Mouse (Mus musculus) heart, embryonic 13.5 days (tissue): Measurements from ENCODE around the gene Spata17. TPM values are rescaled to one million over a fixed set of nuclear protein-coding genes. Genes with fewer than 3 reads are reported as not detected.

Source experiments
- ATAC-seq: fragments of 200-750 bp; cut with Nextera tagmentation; 2 replicates; pipeline ENCODE4 v1.8.0; 2017; ENCODE audit warnings: moderate TSS enrichment; ENCODE audit not compliant: insufficient number of reproducible peaks, low FRiP score, low TSS enrichment; ENCODE audit errors: extremely low read depth
- H3K27ac ChIP-seq: fragments of 300-500 bp; sonication (generic); replicated peaks from 2 replicates; pipeline ENCODE4 v1.5.1; 2015; ENCODE audit warnings: moderate library complexity, mild to moderate bottlenecking, inconsistent platforms
- H3K27me3 ChIP-seq: fragments of 300-500 bp; sonication (generic); replicated peaks from 2 replicates; pipeline ENCODE4 v1.6.1; 2015; ENCODE audit warnings: mild to moderate bottlenecking, inconsistent platforms
- H3K36me3 ChIP-seq: fragments of 300-500 bp; sonication (generic); 2 replicates; pipeline ENCODE4 v1.6.1; 2015; ENCODE audit warnings: mild to moderate bottlenecking, inconsistent platforms
- H3K4me1 ChIP-seq: fragments of 300-500 bp; sonication (generic); 2 replicates; pipeline ENCODE4 v1.6.1; 2015; ENCODE audit warnings: inconsistent platforms
- H3K4me2 ChIP-seq: fragments of 300-500 bp; sonication (generic); 2 replicates; pipeline ENCODE4 v1.6.1; 2015; ENCODE audit warnings: inconsistent platforms, mild to moderate bottlenecking, moderate library complexity
- H3K4me3 ChIP-seq: fragments of 300-500 bp; sonication (generic); 2 replicates; pipeline ENCODE4 v1.5.1; 2015; ENCODE audit warnings: moderate library complexity, mild to moderate bottlenecking, inconsistent platforms
- H3K9ac ChIP-seq: fragments of 300-500 bp; sonication (generic); 2 replicates; pipeline ENCODE4 v1.6.1; 2015; ENCODE audit warnings: inconsistent platforms, mild to moderate bottlenecking, moderate library complexity
- H3K9me3 ChIP-seq: fragments of 300-500 bp; sonication (generic); 2 replicates; pipeline ENCODE4 v1.6.1; 2016; ENCODE audit warnings: inconsistent platforms
- WGBS: fragments of 180-500 bp; shearing (Covaris S2); methylation state at CpG from one replicate; pipeline ENCODE4 v1.1.7; 2015; ENCODE audit warnings: mixed read lengths; 5-methylcytosine and 5-hydroxymethylcytosine counted together
- polyA plus RNA-seq: library from polyadenylated mRNA; unstranded; fragments of >200 nt; fragmentation: Nextera tagmentation; extraction: Ambion mirVana; gene quantifications from 2 replicates; pipeline ENCODE4 v1.2.1, GENCODE M21; 2015

The Spata17 gene
- polyA plus RNA-seq, 1 experiment from 2014 or later = 0.57 TPM

- Histone ChIP-seq H3K4me2 (no peak overlapping the region), H3K4me3 (no peak overlapping the region), H3K9me3 (no peaks in the 10 kb centered on the region), H3K4me1 (no peaks in the 10 kb centered on the region), H3K9ac (no peak overlapping the region), H3K27me3 (no peaks in the 10 kb centered on the region), H3K27ac (no peak overlapping the region), H3K36me3 (no peaks in the 10 kb centered on the region)
- ATAC-seq = no peak
- WGBS = 69% methylated on average over 3 of the region's 3 CpGs
Observed at GRCm38 (mm10) chr1:187076198-187077042, 138.8 kb downstream of the Spata17 start.

GRCm38 (mm10) chr1:187059874-187060273, 155.4 kb downstream of the Spata17 start:
- Histone ChIP-seq H3K36me3 (no peaks in the 10 kb centered on the region), H3K4me1 (no peaks in the 10 kb centered on the region), H3K27ac (no peak overlapping the region), H3K9me3 (no peaks in the 10 kb centered on the region), H3K4me3 (no peak overlapping the region), H3K4me2 (no peak overlapping the region), H3K27me3 (no peaks in the 10 kb centered on the region), H3K9ac (no peak overlapping the region)
- no peak for ATAC-seq
- 83% methylated on average over 1 of the region's 1 CpGs for WGBS

GRCm38 (mm10) chr1:187054333-187054732, 160.9 kb downstream of the Spata17 start:
- Histone ChIP-seq H3K36me3 (no peaks in the 10 kb centered on the region), H3K27ac (no peak overlapping the region), H3K27me3 (no peaks in the 10 kb centered on the region), H3K4me1 (peaks cover 11% of the 10 kb centered on the region), H3K4me3 (no peak overlapping the region), H3K9me3 (no peaks in the 10 kb centered on the region), H3K4me2 (no peak overlapping the region), H3K9ac (no peak overlapping the region)
- 70% methylated on average over 2 of the region's 2 CpGs for WGBS
- no peak for ATAC-seq

- Histone ChIP-seq H3K27me3 (no peaks in the 10 kb centered on the region), H3K36me3 (no peaks in the 10 kb centered on the region), H3K4me1 (peaks cover 13% of the 10 kb centered on the region), H3K9ac (no peak overlapping the region), H3K27ac (no peak overlapping the region), H3K9me3 (no peaks in the 10 kb centered on the region), H3K4me3 (no peak overlapping the region), H3K4me2 (no peak overlapping the region)
- 67% methylated on average over 3 of the region's 3 CpGs for WGBS
- no peak for ATAC-seq
Observed at GRCm38 (mm10) chr1:187053862-187054261, 161.4 kb downstream of the Spata17 start.

- H3K4me3 ChIP-seq = no peak overlapping the region
- no peak for ATAC-seq
- H3K9me3 ChIP-seq = no peaks in the 10 kb centered on the region
- WGBS = 63% methylated on average over 5 of the region's 5 CpGs
- no peaks in the 10 kb centered on the region for H3K27me3 ChIP-seq
- no peaks in the 10 kb centered on the region for H3K36me3 ChIP-seq
- no peak overlapping the region for H3K4me2 ChIP-seq
- peaks cover 13% of the 10 kb centered on the region for H3K4me1 ChIP-seq
- no peak overlapping the region for H3K27ac ChIP-seq
- no peak overlapping the region for H3K9ac ChIP-seq
Observed at GRCm38 (mm10) chr1:187052532-187052931, 162.7 kb downstream of the Spata17 start.

- Histone ChIP-seq H3K9me3 (no peaks in the 10 kb centered on the region), H3K27me3 (no peaks in the 10 kb centered on the region), H3K4me1 (peaks cover 13% of the 10 kb centered on the region), H3K4me3 (no peak overlapping the region), H3K36me3 (no peaks in the 10 kb centered on the region), H3K9ac (no peak overlapping the region), H3K4me2 (no peak overlapping the region), H3K27ac (no peak overlapping the region)
- WGBS = 79% methylated on average over 8 of the region's 8 CpGs
- no peak for ATAC-seq
Observed at GRCm38 (mm10) chr1:187051296-187051695, 164.0 kb downstream of the Spata17 start.

GRCm38 (mm10) chr1:187048681-187049288, 166.5 kb downstream of the Spata17 start:
- peaks cover 17% of the 10 kb centered on the region for H3K4me1 ChIP-seq
- no peak overlapping the region for H3K4me2 ChIP-seq
- ATAC-seq = no peak
- H3K9me3 ChIP-seq = no peaks in the 10 kb centered on the region
- no peak overlapping the region for H3K4me3 ChIP-seq
- H3K9ac ChIP-seq = no peak overlapping the region
- H3K27ac ChIP-seq = no peak overlapping the region
- H3K27me3 ChIP-seq = no peaks in the 10 kb centered on the region
- H3K36me3 ChIP-seq = no peaks in the 10 kb centered on the region
- WGBS = 81% methylated on average over 9 of the region's 9 CpGs

- Histone ChIP-seq H3K9ac (no peak overlapping the region), H3K4me3 (no peak overlapping the region), H3K36me3 (no peaks in the 10 kb centered on the region), H3K4me2 (no peak overlapping the region), H3K27ac (no peak overlapping the region), H3K9me3 (no peaks in the 10 kb centered on the region), H3K4me1 (peaks cover 10% of the 10 kb centered on the region), H3K27me3 (no peaks in the 10 kb centered on the region)
- no peak for ATAC-seq
- whole genome bisulfite sequencing = 44% methylated on average over 6 of the region's 6 CpGs
Observed at GRCm38 (mm10) chr1:187044726-187045125, 170.5 kb downstream of the Spata17 start.

GRCm38 (mm10) chr1:187039801-187040200, 175.5 kb downstream of the Spata17 start:
- no peak overlapping the region for H3K4me2 ChIP-seq
- H3K4me1 ChIP-seq = peaks cover under 1% of the 10 kb centered on the region; the same call in 1 of the 2 replicates
- H3K9ac ChIP-seq = no peak overlapping the region
- WGBS = 75% methylated on average over 4 of the region's 4 CpGs
- no peaks in the 10 kb centered on the region for H3K36me3 ChIP-seq
- no peak overlapping the region for H3K27ac ChIP-seq
- no peaks in the 10 kb centered on the region for H3K9me3 ChIP-seq
- H3K27me3 ChIP-seq = no peaks in the 10 kb centered on the region
- ATAC-seq = no peak
- no peak overlapping the region for H3K4me3 ChIP-seq

- H3K4me3 ChIP-seq = no peak overlapping the region
- H3K27ac ChIP-seq = no peak overlapping the region
- no peaks in the 10 kb centered on the region for H3K9me3 ChIP-seq
- 67% methylated on average over 4 of the region's 4 CpGs for WGBS
- H3K27me3 ChIP-seq = no peaks in the 10 kb centered on the region
- no peak overlapping the region for H3K4me2 ChIP-seq
- no peak overlapping the region for H3K9ac ChIP-seq
- H3K4me1 ChIP-seq = no peaks in the 10 kb centered on the region
- ATAC-seq = no peak
- H3K36me3 ChIP-seq = no peaks in the 10 kb centered on the region
Observed at GRCm38 (mm10) chr1:187035785-187036184, 179.5 kb downstream of the Spata17 start.

GRCm38 (mm10) chr1:187031796-187032195, 183.5 kb downstream of the Spata17 start:
- no peaks in the 10 kb centered on the region for H3K9me3 ChIP-seq
- H3K36me3 ChIP-seq = no peaks in the 10 kb centered on the region
- H3K4me3 ChIP-seq = no peak overlapping the region
- no peak overlapping the region for H3K27ac ChIP-seq
- H3K27me3 ChIP-seq = no peaks in the 10 kb centered on the region
- no peaks in the 10 kb centered on the region for H3K4me1 ChIP-seq
- 30% methylated on average over 6 of the region's 6 CpGs for WGBS
- ATAC-seq = no peak
- no peak overlapping the region for H3K4me2 ChIP-seq
- no peak overlapping the region for H3K9ac ChIP-seq

GRCm38 (mm10) chr1:187028841-187029240, 186.4 kb downstream of the Spata17 start:
- Histone ChIP-seq H3K9ac (no peak overlapping the region), H3K4me2 (no peak overlapping the region), H3K4me3 (no peak overlapping the region), H3K27ac (no peak overlapping the region), H3K9me3 (no peaks in the 10 kb centered on the region), H3K36me3 (no peaks in the 10 kb centered on the region), H3K4me1 (no peaks in the 10 kb centered on the region), H3K27me3 (no peaks in the 10 kb centered on the region)
- 75% methylated on average over 6 of the region's 6 CpGs for WGBS
- ATAC-seq = no peak
